Mouse (Mus musculus) E14TG2a.4 (cell line): ENCODE results near the gene Tnfsfm13.

ENCODE experiments used
- H3K27me3 ChIP-seq: 2 replicates; pipeline ENCODE4 v1.6.1; 2014; ENCODE audit warnings: low read length, control low read depth; ENCODE audit not compliant: insufficient read depth
- H3K36me3 ChIP-seq: 2 replicates; pipeline ENCODE4 v1.6.1; 2014; ENCODE audit warnings: low read length, control low read depth; ENCODE audit not compliant: insufficient read depth
- H3K4me1 ChIP-seq: replicated peaks from 2 replicates; pipeline ENCODE4 v1.6.1; 2014; ENCODE audit warnings: low read depth, low read length, control low read depth
- H3K4me3 ChIP-seq: replicated peaks from 2 replicates; pipeline ENCODE4 v1.5.1; 2014; ENCODE audit warnings: mild to moderate bottlenecking, low read length
- H3K9me3 ChIP-seq: 2 replicates; pipeline ENCODE4 v1.6.1; 2014; ENCODE audit warnings: low read length, control low read depth
- CTCF ChIP-seq: conservative IDR thresholded peaks from 2 replicates; pipeline ENCODE4 v1.5.1; 2014; ENCODE audit warnings: low read length
- NANOG ChIP-seq: IDR thresholded peaks from 2 replicates; pipeline ENCODE4 v1.6.1; 2014; ENCODE audit warnings: borderline replicate concordance, low read length, mixed read lengths
- POU5F1 ChIP-seq: IDR thresholded peaks from 2 replicates; pipeline ENCODE4 v1.6.1; 2014; ENCODE audit warnings: low read length, borderline replicate concordance

The Tnfsfm13 gene

GRCm38 (mm10) chr11:69665961-69666664, 29.8 kb downstream of the Tnfsfm13 start, which contains the start of gene Cd68:
Gene Cd68 (minus strand): TSS chr11:69666153.
- no peaks in the 10 kb centered on the region for H3K27me3 ChIP-seq
- H3K4me1 ChIP-seq = peaks cover 72% of the 10 kb centered on the region
- TF ChIP-seq NANOG (no peak; the same call in 1 of the 2 replicates), CTCF (no peak)
- no peaks in the 10 kb centered on the region for H3K9me3 ChIP-seq
- H3K36me3 ChIP-seq = peaks cover 71% of the 10 kb centered on the region
- peak within 1 kb of the TSS; percentile 56 for H3K4me3 ChIP-seq

- Histone ChIP-seq H3K36me3 (peaks cover 70% of the 10 kb centered on the region), H3K9me3 (no peaks in the 10 kb centered on the region), H3K4me1 (peaks cover 78% of the 10 kb centered on the region), H3K27me3 (no peaks in the 10 kb centered on the region), H3K4me3 (peak overlapping the region; percentile 56)
- no peak for TF ChIP-seq NANOG
- TF ChIP-seq POU5F1 = no peak
- TF ChIP-seq CTCF = no peak
These were observed 30.4 kb downstream of the Tnfsfm13 start for GRCm38 (mm10) chr11:69665457-69665960.

GRCm38 (mm10) chr11:69664841-69665240, 31.1 kb downstream of the Tnfsfm13 start:
- Histone ChIP-seq H3K27me3 (no peaks in the 10 kb centered on the region), H3K4me3 (0 out of 2 replicates have a peak overlapping the region, but pooled peaks have one; percentile 82), H3K36me3 (peaks cover 70% of the 10 kb centered on the region), H3K9me3 (no peaks in the 10 kb centered on the region), H3K4me1 (peaks cover 80% of the 10 kb centered on the region)
- TF ChIP-seq POU5F1 (no peak), CTCF (no peak), NANOG (no peak)

- peak overlapping the region; percentile 82 for H3K4me3 ChIP-seq
- H3K9me3 ChIP-seq = no peaks in the 10 kb centered on the region
- no peaks in the 10 kb centered on the region for H3K27me3 ChIP-seq
- H3K4me1 ChIP-seq = peaks cover 79% of the 10 kb centered on the region
- no peak for TF ChIP-seq NANOG
- no peak for TF ChIP-seq POU5F1
- TF ChIP-seq CTCF = no peak
- peaks cover 70% of the 10 kb centered on the region for H3K36me3 ChIP-seq
These were observed 32.1 kb downstream of the Tnfsfm13 start for GRCm38 (mm10) chr11:69663795-69664194.

- H3K9me3 ChIP-seq = no peaks in the 10 kb centered on the region
- peak overlapping the region; percentile 82 for H3K4me3 ChIP-seq
- TF ChIP-seq POU5F1 (no peak), CTCF (no peak), NANOG (no peak)
- H3K27me3 ChIP-seq = no peaks in the 10 kb centered on the region
- peaks cover 79% of the 10 kb centered on the region for H3K4me1 ChIP-seq
- H3K36me3 ChIP-seq = peaks cover 70% of the 10 kb centered on the region
These were observed 32.8 kb downstream of the Tnfsfm13 start for GRCm38 (mm10) chr11:69662967-69663671.

- Histone ChIP-seq H3K9me3 (no peaks in the 10 kb centered on the region), H3K36me3 (peaks cover 70% of the 10 kb centered on the region), H3K4me1 (peaks cover 79% of the 10 kb centered on the region), H3K27me3 (no peaks in the 10 kb centered on the region), H3K4me3 (peak within 1 kb of the TSS; percentile 82)
- TF ChIP-seq CTCF (no peak), POU5F1 (no peak), NANOG (no peak)
These were observed 33.5 kb downstream of the Tnfsfm13 start, which contains the start of gene Mpdu1 for GRCm38 (mm10) chr11:69662213-69662966. Gene Mpdu1 (minus strand): TSS chr11:69662642.

- TF ChIP-seq CTCF = no peak
- no peak for TF ChIP-seq POU5F1
- TF ChIP-seq NANOG = no peak
- no peaks in the 10 kb centered on the region for H3K9me3 ChIP-seq
- H3K4me3 ChIP-seq = peak overlapping the region; percentile 82
- H3K4me1 ChIP-seq = peaks cover 85% of the 10 kb centered on the region
- no peaks in the 10 kb centered on the region for H3K27me3 ChIP-seq
- H3K36me3 ChIP-seq = peaks cover 71% of the 10 kb centered on the region
These were observed 34.5 kb downstream of the Tnfsfm13 start for GRCm38 (mm10) chr11:69661221-69661881.
